Mouse (Mus musculus) left cerebral cortex, adult 6 months (tissue): ENCODE measurements around the gene Platr25. TPM values are rescaled to one million over a fixed set of nuclear protein-coding genes. Genes with fewer than 3 reads are reported as not detected.

Source experiments
- long read RNA-seq, 2 experiments: library from polyadenylated mRNA; unstranded; transcript quantifications; one replicate each; pipeline ENCODE4 v2.0.0; 2019 to 2020
- polyA plus RNA-seq: library from polyadenylated mRNA; unstranded; fragments of <200 nt; fragmentation: Nextera tagmentation; gene quantifications from 2 replicates; pipeline ENCODE4 v1.2.3, GENCODE M21; 2021

Platr25 gene
- 14.4 and 14.7 TPM in 2 replicates for polyA plus RNA-seq
- long read RNA-seq, experiment 1, transcript Platr25-204 (4 exons, 2,458 nt): minor isoform, 10 of 25 reads
- long read RNA-seq, experiment 1, transcript Platr25-205 (4 exons, 615 nt): major isoform, 13 of 25 reads
- long read RNA-seq, experiment 1, partial matches to known transcripts: 0 of 25 reads
- long read RNA-seq, experiment 1, other reads (novel, unspliced or antisense): 2 of 25 reads
- long read RNA-seq, experiment 2, transcript Platr25-205 (4 exons, 615 nt): major isoform, 5 of 9 reads
- long read RNA-seq, experiment 2, partial matches to known transcripts: 1 of 9 reads
- long read RNA-seq, experiment 2, other reads (novel, unspliced or antisense): 1 of 9 reads

DNA sequence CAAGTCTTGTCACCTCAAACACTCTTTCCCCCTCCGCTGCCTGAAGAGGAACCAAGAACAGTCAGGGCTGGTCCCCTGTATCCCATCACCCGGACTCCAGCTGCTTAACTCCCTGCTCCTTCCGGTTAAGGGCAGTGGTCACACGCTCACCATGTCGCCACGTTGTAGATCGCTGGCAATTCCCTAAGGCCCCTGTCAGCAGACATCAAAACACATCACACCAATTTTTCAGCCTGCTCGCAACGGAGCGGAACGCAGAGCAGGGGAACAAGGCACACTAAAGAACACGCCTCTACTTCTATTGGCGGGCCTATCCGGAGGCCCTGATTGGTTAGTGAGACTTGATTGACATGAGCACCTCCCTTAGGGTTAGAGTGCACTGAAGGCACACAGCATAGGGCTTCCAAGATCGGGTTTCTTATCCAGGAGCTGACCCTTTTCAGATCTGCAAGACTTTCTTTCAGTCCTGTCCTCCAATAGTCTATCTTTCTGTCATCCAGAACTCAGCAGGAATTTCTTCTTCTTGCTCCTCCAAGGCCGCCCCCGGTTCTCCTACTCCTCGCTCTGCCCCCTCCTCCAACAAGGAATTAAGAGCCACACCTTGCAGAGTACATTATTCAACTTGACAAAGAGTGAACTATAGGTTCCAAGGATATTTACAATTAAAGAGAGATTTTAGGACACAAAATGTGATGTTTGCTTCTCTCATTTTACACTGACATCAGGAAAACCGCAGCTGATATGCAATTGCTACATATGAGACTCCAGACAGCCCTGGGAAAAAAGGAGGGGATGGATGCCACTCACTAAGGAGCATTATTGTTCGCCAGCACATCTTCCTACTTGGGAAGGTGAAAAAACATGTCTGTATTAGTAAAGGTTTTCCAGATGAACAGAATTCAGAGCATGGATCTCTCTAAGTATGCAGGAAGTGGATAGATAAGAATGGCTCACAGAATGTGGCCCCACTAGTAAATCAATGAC lies at the start of gene Platr25:
Platr25 (minus strand) TSS at position 278 of the 984 bp plus-strand sequence.

GRCm38 (mm10) chr13:62785199-62786134 lies 25.0 kb upstream of the Platr25 start, which contains the start of gene Gm5141:
Gm5141 (minus strand) TSS chr13:62785808.

GRCm38 (mm10) chr13:62623577-62624276 lies 136.8 kb downstream of the Platr25 start, which contains the start of gene 6720489N17Rik:
6720489N17Rik (minus strand) TSS chr13:62624182.

Other genes with a start within 250 kb of the Platr25 start
- gene Zfp935, start 202.2 kb downstream of the Platr25 start, polyA plus RNA-seq: not detected in 2 replicates
- 7.8 and 9.3 TPM in 2 replicates for gene Zfp934, start 189.5 kb downstream of the Platr25 start, polyA plus RNA-seq
- gene 6720489N17Rik, start 136.5 kb downstream of the Platr25 start, polyA plus RNA-seq: 3.1 and 4.1 TPM in 2 replicates
- gene Gm5141, start 25.1 kb upstream of the Platr25 start, polyA plus RNA-seq: 4.1 and 5.8 TPM in 2 replicates
- 0.15 TPM in 1 of 2 replicates, not detected in the other for gene Fbp2, start 97.7 kb upstream of the Platr25 start, polyA plus RNA-seq
- 0.45 and 0.89 TPM in 2 replicates for gene Fbp1, start 127.6 kb upstream of the Platr25 start, polyA plus RNA-seq
- gene 2010111I01Rik, start 204.2 kb upstream of the Platr25 start, polyA plus RNA-seq: 37.2 and 42.1 TPM in 2 replicates